Mouse (Mus musculus) midbrain, postnatal 0 days (tissue): ENCODE data around the gene Rheb. TPM values are rescaled to one million over a fixed set of nuclear protein-coding genes. Genes with fewer than 3 reads are reported as not detected.
A peak's percentile ranks its signal among the peaks of the same experiment; 100 is the strongest.

ENCODE experiments used
- ATAC-seq: fragments of 200-750 bp; cut with Nextera tagmentation; 2 replicates; pipeline ENCODE4 v1.8.0; 2017; ENCODE audit warnings: moderate number of reproducible peaks, mild to moderate bottlenecking, moderate TSS enrichment, moderate library complexity; ENCODE audit not compliant: low FRiP score
- DNase-seq: peaks from one replicate; pipeline ENCODE4 v3.0.0-alpha.2; 2015; ENCODE audit warnings: low spot score
- H3K27ac ChIP-seq: fragments of 300-500 bp; sonication (generic); 2 replicates; pipeline ENCODE4 v1.5.1; 2014; ENCODE audit warnings: low read depth, mild to moderate bottlenecking, low read length, mixed read lengths
- H3K27me3 ChIP-seq: fragments of 300-500 bp; sonication (generic); 2 replicates; pipeline ENCODE4 v1.6.1; 2014; ENCODE audit warnings: low read length, control low read depth, mixed read lengths; ENCODE audit not compliant: insufficient read depth
- H3K36me3 ChIP-seq: fragments of 300-500 bp; sonication (generic); 2 replicates; pipeline ENCODE4 v1.6.1; 2014; ENCODE audit warnings: low read length, control low read depth, mixed read lengths; ENCODE audit not compliant: insufficient read depth
- H3K4me1 ChIP-seq: fragments of 300-500 bp; sonication (generic); 2 replicates; pipeline ENCODE4 v1.6.1; 2014; ENCODE audit warnings: mild to moderate bottlenecking, control low read depth, antibody characterized with exemption, low read length, mixed read lengths; ENCODE audit not compliant: insufficient read depth
- H3K4me2 ChIP-seq: fragments of 300-500 bp; sonication (generic); 2 replicates; pipeline ENCODE4 v1.6.1; 2014; ENCODE audit warnings: low read depth, mild to moderate bottlenecking, low read length, mixed read lengths; ENCODE audit not compliant: poor library complexity, severe bottlenecking
- H3K4me3 ChIP-seq: fragments of 300-500 bp; sonication (generic); 2 replicates; pipeline ENCODE4 v1.5.1; 2014; ENCODE audit warnings: low read depth, mild to moderate bottlenecking, low read length, moderate library complexity
- H3K9ac ChIP-seq: fragments of 300-500 bp; sonication (generic); replicated peaks from 2 replicates; pipeline ENCODE4 v1.6.1; 2014; ENCODE audit warnings: mild to moderate bottlenecking, low read length, moderate library complexity, mixed read lengths; ENCODE audit not compliant: poor library complexity, severe bottlenecking
- H3K9me3 ChIP-seq: fragments of 300-500 bp; sonication (generic); 2 replicates; pipeline ENCODE4 v1.6.1; 2016; ENCODE audit warnings: low read length, control low read depth
- CTCF ChIP-seq: IDR thresholded peaks from 2 replicates; pipeline ENCODE4 v1.5.1; 2016; ENCODE audit warnings: antibody characterized with exemption, mild to moderate bottlenecking
- WGBS: fragments of 180-500 bp; shearing (Covaris S2); extraction: QIAGEN DNeasy Blood & Tissue Kit; methylation state at CpG from one replicate; pipeline ENCODE4 v1.1.7; 2014; 5-methylcytosine and 5-hydroxymethylcytosine counted together
- polyA plus RNA-seq: library from polyadenylated mRNA; unstranded; fragments of >200 nt; fragmentation: Nextera tagmentation; extraction: Ambion mirVana; gene quantifications from 2 replicates; pipeline ENCODE4 v1.2.1, GENCODE M21; 2015
- total RNA-seq: library from RNA; depleted of rRNA; stranded (reverse); fragments of >200 nt; gene quantifications from 2 replicates; pipeline ENCODE4 v1.2.3, GENCODE M21; 2014

The Rheb gene
- total and polyA plus RNA-seq, 2 experiments from 2014 or later: 96.0 to 291 TPM

DNA sequence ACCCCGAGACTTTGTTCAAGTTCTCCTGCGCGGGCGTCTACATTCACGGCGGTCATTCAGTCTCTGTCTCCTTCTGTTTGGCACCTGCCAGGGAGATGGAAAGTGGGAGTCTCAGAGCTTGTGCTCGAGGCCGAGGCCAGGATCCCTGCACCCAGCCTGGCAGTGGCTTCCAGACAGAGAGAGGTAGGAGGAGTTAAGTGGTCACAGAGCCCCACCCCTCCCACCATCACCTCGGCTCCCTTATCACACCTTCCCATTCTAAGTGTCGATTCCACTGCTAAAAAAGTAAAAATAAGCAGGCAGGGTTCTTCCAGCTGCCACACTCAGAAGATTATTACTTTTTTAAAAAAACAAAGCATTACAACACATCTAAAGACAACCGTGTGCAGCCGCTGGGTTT, 21.4 kb upstream of the Rheb start:
- Histone ChIP-seq H3K9me3 (no peaks in the 10 kb centered on the region), H3K27ac (no peak overlapping the region), H3K4me3 (no peak overlapping the region), H3K27me3 (no peaks in the 10 kb centered on the region), H3K9ac (no peak overlapping the region), H3K4me2 (no peak overlapping the region), H3K36me3 (peaks cover 29% of the 10 kb centered on the region), H3K4me1 (no peaks in the 10 kb centered on the region)
- WGBS: 83% methylated on average over 12 of the region's 12 CpGs
- DNase-seq (no peak), ATAC-seq (no peak)
- no peak for TF ChIP-seq CTCF

DNA sequence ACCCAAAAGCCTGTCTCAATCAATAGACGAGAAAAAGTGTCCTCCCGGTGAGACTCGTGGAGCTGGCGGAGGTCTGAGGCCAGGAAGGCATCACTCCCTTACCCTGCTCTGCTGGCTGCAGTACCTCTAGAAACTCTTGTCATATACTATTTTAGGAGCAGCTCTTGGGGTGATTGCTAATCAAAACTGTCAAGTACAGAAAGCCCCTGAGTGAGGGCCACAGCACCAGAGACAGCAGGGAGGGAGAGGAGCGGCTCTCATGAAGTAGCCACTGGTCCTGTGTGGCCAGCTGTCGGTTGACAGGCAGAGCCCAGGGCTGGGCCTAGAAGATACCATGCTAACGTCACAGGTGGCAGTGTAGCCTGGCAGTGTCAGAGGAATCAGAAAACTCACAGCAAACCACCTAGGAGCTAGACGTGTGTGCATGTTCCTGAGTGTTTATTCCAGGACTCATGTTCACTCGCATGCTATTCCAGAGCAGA, 19.1 kb upstream of the Rheb start:
- TF ChIP-seq CTCF: no peak
- Histone ChIP-seq H3K4me1 (no peaks in the 10 kb centered on the region), H3K9ac (no peak overlapping the region), H3K9me3 (no peaks in the 10 kb centered on the region), H3K4me2 (no peak overlapping the region), H3K4me3 (no peak overlapping the region), H3K27me3 (no peaks in the 10 kb centered on the region), H3K36me3 (peaks cover 20% of the 10 kb centered on the region), H3K27ac (0 out of 2 replicates have a peak overlapping the region, but pooled peaks have one; percentile 26)
- no peak for ATAC-seq
- 88% methylated on average over 9 of the region's 9 CpGs for WGBS
- no peak for DNase-seq

DNA sequence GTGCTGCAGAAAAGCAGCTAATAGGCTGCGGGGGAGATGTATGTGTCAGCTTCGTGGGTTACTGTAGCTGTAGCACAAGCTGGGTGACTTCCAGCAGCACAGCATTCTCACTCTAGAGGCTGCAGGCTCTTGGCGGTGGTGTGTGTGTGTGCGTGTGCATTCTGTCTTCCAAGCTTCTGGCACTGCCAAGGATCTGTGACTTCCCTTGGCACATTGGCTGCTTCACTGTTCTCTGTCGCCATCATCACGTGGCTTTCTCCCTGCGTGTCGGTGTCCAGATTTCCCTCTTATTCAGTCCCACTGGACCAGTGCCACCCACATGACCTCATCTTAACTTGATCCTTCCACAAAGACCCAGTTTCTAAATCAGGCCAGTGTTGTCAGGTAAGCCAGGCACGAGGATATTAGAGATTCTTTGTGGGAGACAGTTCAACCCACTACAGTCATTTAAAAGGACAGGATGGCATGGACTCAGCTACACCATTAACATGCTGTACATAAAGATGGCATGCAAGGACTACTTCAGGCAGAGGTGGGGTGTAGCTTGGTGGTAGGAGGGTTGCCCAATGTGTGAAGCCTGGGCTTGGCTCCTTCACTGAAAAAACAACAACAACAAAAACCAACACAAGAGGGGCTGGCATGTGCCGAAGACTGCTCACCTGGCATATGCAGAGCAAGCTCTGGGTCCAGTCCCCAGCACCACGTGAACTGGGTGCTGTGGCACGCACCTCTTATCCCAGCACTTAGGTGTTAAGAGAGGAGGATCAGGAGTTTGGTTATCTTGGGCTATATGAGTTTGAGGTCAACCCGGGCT, 18.4 kb upstream of the Rheb start:
- H3K4me1 ChIP-seq: no peaks in the 10 kb centered on the region
- 0 out of 2 replicates have a peak overlapping the region, but pooled peaks have one; percentile 26 for H3K27ac ChIP-seq
- no peak overlapping the region for H3K4me3 ChIP-seq
- no peak for TF ChIP-seq CTCF
- peaks cover 20% of the 10 kb centered on the region; the same call in 1 of the 2 replicates for H3K36me3 ChIP-seq
- WGBS: 76% methylated on average over 13 of the region's 13 CpGs
- no peak overlapping the region for H3K9ac ChIP-seq
- ATAC-seq (peak; percentile 81), DNase-seq (peak; percentile 87)
- no peak overlapping the region for H3K4me2 ChIP-seq
- H3K9me3 ChIP-seq: no peaks in the 10 kb centered on the region
- no peaks in the 10 kb centered on the region for H3K27me3 ChIP-seq

DNA sequence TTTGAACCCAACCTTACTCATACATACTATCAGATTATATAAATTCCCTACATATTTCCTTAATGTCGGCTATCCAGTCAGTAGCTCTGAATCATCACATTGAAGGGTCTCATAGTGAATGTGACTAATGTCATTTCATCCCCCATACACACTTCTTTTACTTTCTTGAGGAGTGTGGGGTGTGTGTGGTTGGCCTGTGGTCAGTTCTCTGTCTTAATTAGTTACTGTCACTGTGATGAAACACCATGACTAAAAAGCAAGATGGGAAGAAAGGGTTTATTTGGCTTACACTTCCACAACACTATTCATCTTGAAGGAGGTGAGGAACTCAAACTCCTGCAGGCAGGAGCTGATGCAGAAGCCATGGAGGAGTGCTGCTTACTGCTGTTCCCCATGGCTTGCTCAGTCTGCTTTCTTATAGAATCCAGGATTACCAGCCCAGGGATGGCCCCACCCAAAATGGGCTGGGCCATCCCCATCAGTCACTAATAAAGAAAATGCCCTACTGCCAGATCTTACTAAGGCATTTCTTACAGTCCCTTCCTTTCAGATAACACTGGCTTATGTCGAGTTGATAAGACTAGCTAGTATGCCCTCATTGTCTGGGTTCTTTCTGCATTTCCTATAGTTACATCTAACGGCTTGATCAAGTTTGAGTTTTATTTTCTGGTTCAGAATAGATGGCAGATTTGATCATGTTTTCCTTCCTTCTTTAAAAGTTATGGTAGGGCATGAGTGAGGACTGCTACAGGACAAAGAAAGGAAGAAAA, 17.5 kb upstream of the Rheb start:
- no peak overlapping the region for H3K27ac ChIP-seq
- no peaks in the 10 kb centered on the region for H3K4me1 ChIP-seq
- H3K9ac ChIP-seq: no peak overlapping the region
- no peak overlapping the region for H3K4me3 ChIP-seq
- WGBS: 82% methylated on average over 3 of the region's 3 CpGs
- no peaks in the 10 kb centered on the region for H3K27me3 ChIP-seq
- no peaks in the 10 kb centered on the region for H3K9me3 ChIP-seq
- H3K4me2 ChIP-seq: no peak overlapping the region
- no peak for TF ChIP-seq CTCF
- ATAC-seq (no peak), DNase-seq (no peak)
- peaks cover 20% of the 10 kb centered on the region; the same call in 1 of the 2 replicates for H3K36me3 ChIP-seq

DNA sequence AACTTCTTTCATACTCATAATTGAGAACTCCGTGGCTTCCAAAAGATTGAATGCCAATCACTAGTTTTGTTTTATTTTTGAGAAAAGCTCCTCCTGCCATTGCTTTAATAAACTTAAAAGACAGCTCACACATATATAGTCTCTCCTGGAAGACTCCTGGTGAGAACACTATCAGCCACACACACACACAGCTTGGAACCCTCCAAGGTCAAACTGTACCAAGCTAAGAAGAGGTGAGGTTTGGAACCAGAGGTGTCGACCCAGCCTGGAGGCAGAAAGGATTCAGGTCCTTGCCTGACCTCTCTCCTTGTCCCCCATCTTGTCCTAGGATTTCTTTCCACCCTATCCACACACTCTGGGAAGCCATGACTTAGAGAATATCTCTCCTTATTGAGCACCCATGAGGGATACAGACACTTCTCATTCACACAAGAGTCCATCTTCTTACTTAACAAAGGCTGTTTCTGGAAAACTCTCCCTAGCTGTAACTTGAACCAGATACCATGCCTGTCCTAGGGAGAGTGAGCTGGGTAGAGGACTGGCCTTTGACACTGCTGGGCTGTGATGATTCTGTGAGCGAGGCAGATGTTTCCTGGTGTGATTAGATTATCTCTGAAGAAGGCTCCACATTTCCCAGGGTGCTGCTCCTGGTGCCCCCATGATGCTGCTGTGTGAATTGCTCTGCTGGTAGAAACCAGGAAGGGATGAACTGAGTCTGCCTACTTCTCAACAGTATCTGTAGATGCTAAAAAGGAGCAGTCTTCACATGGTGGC, 12.6 kb upstream of the Rheb start:
- Histone ChIP-seq H3K9ac (no peak overlapping the region), H3K27me3 (no peaks in the 10 kb centered on the region), H3K4me1 (no peaks in the 10 kb centered on the region), H3K27ac (no peak overlapping the region), H3K9me3 (no peaks in the 10 kb centered on the region), H3K36me3 (no peaks in the 10 kb centered on the region), H3K4me3 (no peak overlapping the region), H3K4me2 (no peak overlapping the region)
- 78% methylated on average over 3 of the region's 3 CpGs for WGBS
- ATAC-seq (no peak), DNase-seq (no peak)
- TF ChIP-seq CTCF: no peak
